Mouse (Mus musculus): ENCODE results near the gene Krt35.

Gene Krt35

DNA sequence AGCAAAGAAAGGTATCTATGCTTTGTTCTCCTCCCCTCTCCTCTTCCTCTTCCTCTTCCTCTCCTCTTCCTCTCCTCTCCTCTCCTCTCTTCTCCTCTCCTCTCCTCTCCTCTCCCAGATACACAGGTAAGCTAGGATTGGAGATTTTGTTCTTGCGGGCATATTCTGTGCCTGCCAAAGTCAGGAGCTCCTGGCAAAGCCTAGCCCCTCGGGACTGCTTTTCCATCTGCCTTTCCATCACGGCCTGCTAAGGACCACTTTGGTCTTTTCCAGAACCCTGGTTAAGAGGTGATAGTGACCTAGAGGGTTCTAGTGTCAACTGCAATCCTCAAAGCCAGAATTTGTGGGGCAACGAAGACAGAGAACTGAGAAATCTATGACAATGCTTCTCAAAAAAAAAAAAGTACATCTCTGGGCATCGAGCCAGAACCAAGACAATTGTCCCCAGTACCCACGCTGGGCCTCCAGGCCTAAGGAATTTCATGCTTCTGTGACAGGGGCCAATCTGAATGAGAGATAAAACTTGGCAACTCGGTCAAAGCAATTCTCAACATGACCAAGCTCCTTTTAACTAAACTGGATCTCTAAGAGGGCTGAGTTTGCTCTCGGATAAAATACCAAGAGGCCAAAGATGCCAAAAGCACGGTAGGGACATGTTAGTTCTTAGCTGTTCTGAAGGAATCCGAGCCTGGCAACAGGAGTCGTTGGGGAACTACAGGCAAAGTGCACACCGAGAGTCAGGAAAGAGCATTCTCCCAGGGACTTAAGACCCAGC is 29.6 kb downstream of the Krt35 start:
- DNase-seq (ENCODE audit: low spot score), result peak; percentile 33

DNA sequence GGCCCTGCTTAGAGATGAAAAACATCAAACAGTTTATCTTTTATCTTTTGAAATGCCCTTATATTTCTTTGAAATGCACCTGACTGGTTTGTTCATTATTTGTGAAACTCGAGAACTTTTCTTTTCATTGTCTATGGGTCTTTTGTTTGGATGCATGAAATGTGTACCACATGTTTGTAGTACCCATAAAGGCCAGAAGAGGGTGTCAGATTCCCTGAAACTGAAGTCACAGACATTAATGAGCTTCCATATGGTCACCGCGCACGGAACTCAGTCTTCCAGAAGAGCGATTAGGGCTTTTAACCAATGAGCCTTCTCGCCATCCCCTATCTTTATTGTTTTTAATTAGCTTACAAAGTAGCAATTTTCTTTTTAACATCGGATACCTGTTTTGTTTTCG is 37.2 kb downstream of the Krt35 start:
- DNase-seq (ENCODE audit: low spot score), result no peak

DNA sequence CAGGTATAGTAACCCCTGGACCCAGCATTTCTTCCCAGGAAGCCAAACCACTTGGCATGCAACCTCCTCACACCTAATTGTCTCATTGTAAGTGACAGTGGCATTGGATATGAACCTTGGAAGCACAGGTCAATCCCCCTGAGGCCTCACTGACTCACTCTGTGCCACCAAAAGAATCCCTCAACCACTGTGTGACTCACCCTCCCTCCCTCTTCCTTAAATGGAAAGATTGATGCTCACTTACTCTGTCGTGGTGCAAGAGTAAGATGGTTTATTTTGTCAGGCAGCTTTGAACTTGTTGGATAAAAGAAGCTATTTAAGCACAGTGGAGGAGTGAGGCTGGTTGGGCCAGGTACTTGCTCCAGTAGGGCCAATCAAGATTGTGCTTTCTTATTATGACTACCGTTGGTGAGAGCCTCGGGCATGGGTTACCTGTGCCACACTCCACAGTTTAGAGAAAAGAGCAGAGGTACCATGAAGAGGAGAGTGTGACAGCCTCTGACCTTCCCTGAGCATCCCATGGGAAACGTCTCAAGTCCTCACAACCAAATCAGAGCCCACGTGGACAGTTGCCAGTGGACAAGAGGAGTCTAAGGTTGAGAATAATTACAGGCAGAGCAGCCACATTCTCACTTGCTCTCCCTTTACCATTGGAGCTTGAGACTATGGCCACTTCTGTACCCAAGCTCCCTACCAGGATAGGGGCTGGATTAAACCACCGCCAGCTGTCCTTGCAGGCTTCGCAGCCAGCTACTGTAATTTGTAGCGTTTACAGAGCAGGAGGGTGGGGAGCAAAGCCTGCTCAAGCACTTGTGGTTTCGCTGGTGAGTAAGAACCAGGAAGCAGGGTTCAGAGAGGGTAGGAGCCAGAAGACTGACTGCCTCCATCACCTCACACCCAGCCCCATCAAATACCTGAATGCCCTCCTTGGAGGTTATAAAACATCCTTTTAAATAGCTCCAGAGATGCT is 40.1 kb downstream of the Krt35 start:
- no peak for DNase-seq (ENCODE audit: low spot score)

DNA sequence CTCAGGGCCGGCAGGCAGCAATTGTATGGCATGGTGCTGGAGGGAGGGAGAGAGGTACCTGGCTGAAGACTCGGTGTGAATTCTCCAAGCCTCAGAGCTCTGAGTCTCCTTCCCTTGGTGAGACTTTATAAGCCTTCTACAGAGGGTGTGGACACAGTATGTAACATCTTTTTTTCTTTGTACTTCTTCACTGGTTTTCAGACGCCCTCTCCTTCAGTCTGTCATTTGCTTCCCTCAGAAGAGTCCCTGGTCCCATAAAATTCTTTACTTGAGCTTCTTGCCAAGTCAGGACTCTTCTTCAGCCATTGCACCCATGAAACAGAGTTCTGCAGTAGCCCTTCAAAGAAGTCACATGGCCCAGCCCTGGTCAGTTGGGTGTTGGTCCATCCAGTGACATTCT is 45.6 kb downstream of the Krt35 start, which contains the start of gene Krt31:
Gene Krt31, minus strand, starts transcription at position 101 of the 400 bp plus-strand sequence.
- no peak for DNase-seq (ENCODE audit: low spot score)

DNA sequence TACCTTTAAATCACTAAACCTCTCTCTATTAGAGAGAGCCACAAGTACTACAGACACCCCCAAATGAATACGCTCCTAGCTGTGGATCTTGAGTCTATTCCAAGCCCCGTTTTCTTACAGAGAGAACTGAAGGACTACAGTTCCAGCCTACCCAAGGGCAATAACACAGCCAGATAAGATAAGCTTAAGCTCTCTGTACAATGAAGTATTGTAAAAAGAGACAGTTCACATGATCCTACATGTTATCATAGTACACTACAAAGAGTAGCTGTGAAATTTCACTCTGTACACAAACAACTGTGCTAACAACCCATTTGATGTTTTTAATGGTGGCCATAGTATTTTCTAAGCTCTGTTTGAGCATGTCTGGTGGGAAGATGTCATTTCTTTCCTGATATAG is 48.8 kb downstream of the Krt35 start:
- DNase-seq (ENCODE audit: low spot score), result no peak

DNA sequence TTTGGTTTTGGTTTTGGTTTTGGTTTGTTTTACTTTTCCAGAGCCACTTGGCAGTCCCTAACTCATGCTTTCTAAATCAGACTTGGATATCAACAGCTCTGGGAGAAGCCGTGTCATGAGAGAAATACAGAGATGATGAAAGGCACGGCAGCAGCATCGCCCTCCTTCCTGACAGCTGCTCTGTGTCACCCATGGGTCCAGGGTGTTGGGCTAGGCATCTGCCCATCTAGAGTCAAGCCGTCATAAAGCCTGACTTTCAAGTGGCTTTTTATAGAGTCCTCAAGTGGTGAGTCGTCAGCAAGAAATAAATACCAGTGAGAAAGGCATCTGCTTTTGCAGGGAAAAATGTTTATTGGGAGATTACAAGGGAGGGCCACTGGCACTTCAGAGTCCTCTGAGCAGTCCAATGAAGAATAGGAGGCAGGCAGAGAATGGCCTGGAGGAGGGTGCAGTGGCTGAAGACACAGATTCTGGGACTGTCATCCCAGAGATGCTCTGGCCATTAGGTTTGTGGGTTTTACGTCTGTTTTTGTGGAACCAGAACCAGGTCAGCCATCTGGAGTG is 49.7 kb downstream of the Krt35 start:
- no peak for DNase-seq (ENCODE audit: low spot score)

Data from testis, postnatal 14 days (tissue).